Mouse (Mus musculus): ENCODE results near the gene Zcchc24. TPM values are rescaled to one million over a fixed set of nuclear protein-coding genes. Genes with fewer than 3 reads are reported as not detected.
A peak's percentile ranks its signal among the peaks of the same experiment; 100 is the strongest.

Gene Zcchc24
- polyA plus RNA-seq, 2 experiments: 45.1 to 52.7 TPM

DNA sequence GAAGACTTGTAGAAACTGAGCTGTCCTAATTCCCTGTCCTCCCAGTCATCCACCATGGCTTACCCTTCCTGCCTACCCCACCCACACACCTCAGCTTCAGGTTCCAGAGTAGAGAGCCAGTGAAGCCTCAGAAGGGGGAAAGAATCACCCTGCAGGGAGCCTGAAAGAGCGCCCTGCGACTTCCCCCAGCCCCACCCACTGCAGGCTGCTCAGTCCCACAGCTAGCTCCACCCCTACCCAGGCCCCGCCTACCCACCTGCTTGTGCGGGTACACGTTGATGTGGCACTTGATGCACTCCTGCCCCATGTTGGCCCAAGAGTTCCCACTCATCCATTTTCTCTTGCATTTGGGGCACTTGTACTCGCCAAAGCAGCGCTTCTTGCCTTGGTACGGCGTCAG, 49.5 kb downstream of the Zcchc24 start:
- no peak overlapping the region for H3K4me2 ChIP-seq (replicated peaks; ENCODE audit: low read depth, low read length, severe bottlenecking)
- H3K4me3 ChIP-seq (replicated peaks; ENCODE audit: low read length): no peak overlapping the region
- H3K27ac ChIP-seq (replicated peaks; ENCODE audit: low read depth, low read length): peak overlapping the region; percentile 58; the same call in 1 of the 2 replicates
- TF ChIP-seq POLR2A (IDR thresholded peaks at IDR 0.05; ENCODE audit: borderline replicate concordance, extremely low read depth, insufficient read depth, insufficient read length): no peak
- 64% methylated on average over 9 of the region's 9 CpGs for WGBS
- peaks cover 60% of the 10 kb centered on the region for H3K36me3 ChIP-seq (ENCODE audit: control insufficient read depth, insufficient read depth, low read length)
- no peaks in the 10 kb centered on the region for H3K27me3 ChIP-seq (ENCODE audit: control insufficient read depth, insufficient read depth, low read length)
- DNase-seq (ENCODE audit: low spot score): no peak
- no peaks in the 10 kb centered on the region for H3K9me3 ChIP-seq (ENCODE audit: control insufficient read depth, low read length)
- ATAC-seq (ENCODE audit: low FRiP score, low read depth): no peak
- no peak overlapping the region for H3K9ac ChIP-seq (ENCODE audit: low read depth, low read length, severe bottlenecking)
- H3K4me1 ChIP-seq (ENCODE audit: control insufficient read depth, insufficient read depth, low read length): peaks cover 16% of the 10 kb centered on the region

DNA sequence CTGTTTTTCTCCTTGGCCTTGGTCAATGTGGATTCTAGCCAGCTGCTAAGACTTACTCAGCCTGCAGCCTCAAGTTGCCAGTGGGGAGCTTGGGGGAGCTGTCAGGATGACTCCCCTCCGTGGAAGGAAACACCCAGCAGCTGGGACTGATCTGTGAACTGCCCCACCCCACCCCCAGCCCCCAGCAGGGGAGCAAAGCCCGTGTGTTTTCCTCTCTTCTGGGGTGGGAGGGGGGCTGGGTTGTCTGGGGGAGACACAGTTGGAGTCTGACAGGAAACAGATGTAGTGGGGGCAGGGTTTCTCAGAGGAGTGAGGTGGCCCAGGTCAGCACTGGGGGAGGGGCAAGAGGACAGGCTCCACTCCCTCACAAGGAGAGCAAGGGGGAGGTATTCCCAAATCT, 50.4 kb downstream of the Zcchc24 start:
- DNase-seq (ENCODE audit: low spot score) (no peak), ATAC-seq (ENCODE audit: low FRiP score, low read depth) (peak; percentile 59; the same call in 1 of the 2 replicates)
- Histone ChIP-seq H3K27me3 (ENCODE audit: control insufficient read depth, insufficient read depth, low read length) (no peaks in the 10 kb centered on the region), H3K36me3 (ENCODE audit: control insufficient read depth, insufficient read depth, low read length) (peaks cover 66% of the 10 kb centered on the region), H3K27ac (replicated peaks; ENCODE audit: low read depth, low read length) (peak overlapping the region; percentile 58), H3K4me2 (replicated peaks; ENCODE audit: low read depth, low read length, severe bottlenecking) (no peak overlapping the region), H3K9me3 (ENCODE audit: control insufficient read depth, low read length) (no peaks in the 10 kb centered on the region), H3K4me1 (ENCODE audit: control insufficient read depth, insufficient read depth, low read length) (peaks cover 16% of the 10 kb centered on the region), H3K4me3 (replicated peaks; ENCODE audit: low read length) (no peak overlapping the region), H3K9ac (ENCODE audit: low read depth, low read length, severe bottlenecking) (no peak overlapping the region)
- 2% methylated on average over 2 of the region's 2 CpGs for WGBS
- TF ChIP-seq POLR2A (IDR thresholded peaks at IDR 0.05; ENCODE audit: borderline replicate concordance, extremely low read depth, insufficient read depth, insufficient read length): no peak

DNA sequence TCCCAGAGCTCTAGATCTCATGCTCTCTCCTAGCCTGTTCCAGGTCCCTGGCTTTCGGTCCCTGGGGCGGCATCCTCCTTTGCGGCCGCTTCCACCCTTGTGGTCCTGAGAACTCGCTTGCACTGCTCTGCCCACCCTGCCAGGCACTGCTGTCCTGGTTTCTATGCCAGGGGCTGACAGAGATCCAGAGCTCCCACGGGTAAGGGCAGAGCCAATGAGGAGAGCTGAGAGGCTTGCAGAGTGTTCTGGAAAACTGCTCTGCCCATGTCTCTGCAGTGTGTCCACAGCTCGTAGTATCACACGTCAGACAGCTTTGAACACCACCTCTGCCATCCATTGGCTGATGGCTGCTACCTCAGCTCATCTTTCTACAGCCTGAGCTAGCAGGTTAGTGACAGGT, 51.1 kb downstream of the Zcchc24 start:
- DNase-seq (ENCODE audit: low spot score) (no peak), ATAC-seq (ENCODE audit: low FRiP score, low read depth) (no peak)
- TF ChIP-seq POLR2A (IDR thresholded peaks at IDR 0.05; ENCODE audit: borderline replicate concordance, extremely low read depth, insufficient read depth, insufficient read length): no peak
- no peak overlapping the region for H3K27ac ChIP-seq (replicated peaks; ENCODE audit: low read depth, low read length)
- WGBS: 84% methylated on average over 8 of the region's 8 CpGs
- no peak overlapping the region for H3K4me2 ChIP-seq (replicated peaks; ENCODE audit: low read depth, low read length, severe bottlenecking)
- H3K27me3 ChIP-seq (ENCODE audit: control insufficient read depth, insufficient read depth, low read length): no peaks in the 10 kb centered on the region
- H3K4me1 ChIP-seq (ENCODE audit: control insufficient read depth, insufficient read depth, low read length): peaks cover 16% of the 10 kb centered on the region
- no peaks in the 10 kb centered on the region for H3K9me3 ChIP-seq (ENCODE audit: control insufficient read depth, low read length)
- H3K36me3 ChIP-seq (ENCODE audit: control insufficient read depth, insufficient read depth, low read length): peaks cover 61% of the 10 kb centered on the region
- H3K4me3 ChIP-seq (replicated peaks; ENCODE audit: low read length): no peak overlapping the region
- H3K9ac ChIP-seq (ENCODE audit: low read depth, low read length, severe bottlenecking): no peak overlapping the region

DNA sequence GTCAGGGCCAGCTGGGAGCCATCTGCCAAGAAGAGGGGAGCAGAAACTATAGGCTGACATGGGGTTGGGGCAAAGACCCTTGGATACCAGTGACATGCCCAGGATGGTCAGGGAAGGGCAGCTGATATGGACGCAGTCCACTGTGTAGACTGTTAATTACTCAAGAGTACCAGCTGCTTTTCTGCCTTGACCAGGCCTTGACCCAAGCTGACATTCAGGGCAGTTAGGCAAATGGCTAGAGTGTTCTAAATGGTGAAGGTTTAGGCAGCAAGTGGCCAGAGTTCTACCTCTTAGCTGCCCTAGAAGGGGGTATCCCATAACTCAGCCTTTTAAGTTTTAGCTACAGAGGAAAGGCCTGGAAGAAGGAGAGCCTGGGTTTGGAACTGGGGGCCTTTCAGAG, 52.3 kb downstream of the Zcchc24 start:
- peaks cover 67% of the 10 kb centered on the region for H3K36me3 ChIP-seq (ENCODE audit: control insufficient read depth, insufficient read depth, low read length)
- no peak for ATAC-seq (ENCODE audit: low FRiP score, low read depth)
- no peak overlapping the region for H3K27ac ChIP-seq (replicated peaks; ENCODE audit: low read depth, low read length)
- H3K4me1 ChIP-seq (ENCODE audit: control insufficient read depth, insufficient read depth, low read length): peaks cover 20% of the 10 kb centered on the region
- H3K4me3 ChIP-seq (replicated peaks; ENCODE audit: low read length): no peak overlapping the region
- no peaks in the 10 kb centered on the region for H3K27me3 ChIP-seq (ENCODE audit: control insufficient read depth, insufficient read depth, low read length)
- H3K4me2 ChIP-seq (replicated peaks; ENCODE audit: low read depth, low read length, severe bottlenecking): no peak overlapping the region
- no peak for TF ChIP-seq POLR2A (IDR thresholded peaks at IDR 0.05; ENCODE audit: borderline replicate concordance, extremely low read depth, insufficient read depth, insufficient read length)
- H3K9ac ChIP-seq (ENCODE audit: low read depth, low read length, severe bottlenecking): no peak overlapping the region
- 93% methylated on average over 1 of the region's 1 CpGs for WGBS
- no peaks in the 10 kb centered on the region for H3K9me3 ChIP-seq (ENCODE audit: control insufficient read depth, low read length)
- no peak for DNase-seq (ENCODE audit: low spot score)

DNA sequence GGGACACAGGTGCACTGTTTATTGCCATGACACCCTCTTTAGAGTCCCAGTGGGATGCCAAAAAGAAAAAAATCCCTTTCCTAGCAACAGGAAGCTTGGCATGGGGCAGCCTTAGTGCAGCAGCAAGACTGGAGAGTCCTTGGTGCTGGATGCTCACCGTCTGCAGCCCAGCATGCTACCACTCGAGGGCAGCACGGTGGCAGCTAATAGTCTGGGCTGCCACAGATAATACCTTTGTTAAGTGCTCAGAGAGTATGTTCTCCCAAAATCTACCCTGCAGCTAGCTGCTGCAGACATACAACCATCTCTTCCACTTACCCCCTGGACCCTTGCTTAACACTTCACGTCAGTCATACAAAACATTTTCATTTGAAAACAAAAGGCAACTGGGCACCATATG, 55.4 kb downstream of the Zcchc24 start:
- Histone ChIP-seq H3K9ac (ENCODE audit: low read depth, low read length, severe bottlenecking) (no peak overlapping the region), H3K27me3 (ENCODE audit: control insufficient read depth, insufficient read depth, low read length) (no peaks in the 10 kb centered on the region), H3K4me1 (ENCODE audit: control insufficient read depth, insufficient read depth, low read length) (peaks cover 30% of the 10 kb centered on the region), H3K36me3 (ENCODE audit: control insufficient read depth, insufficient read depth, low read length) (peaks cover 44% of the 10 kb centered on the region), H3K4me3 (replicated peaks; ENCODE audit: low read length) (no peak overlapping the region), H3K27ac (replicated peaks; ENCODE audit: low read depth, low read length) (no peak overlapping the region), H3K4me2 (replicated peaks; ENCODE audit: low read depth, low read length, severe bottlenecking) (no peak overlapping the region), H3K9me3 (ENCODE audit: control insufficient read depth, low read length) (no peaks in the 10 kb centered on the region)
- no peak for ATAC-seq (ENCODE audit: low FRiP score, low read depth)
- 21% methylated on average over 4 of the region's 4 CpGs for WGBS
- no peak for DNase-seq (ENCODE audit: low spot score)
- no peak for TF ChIP-seq POLR2A (IDR thresholded peaks at IDR 0.05; ENCODE audit: borderline replicate concordance, extremely low read depth, insufficient read depth, insufficient read length)

DNA sequence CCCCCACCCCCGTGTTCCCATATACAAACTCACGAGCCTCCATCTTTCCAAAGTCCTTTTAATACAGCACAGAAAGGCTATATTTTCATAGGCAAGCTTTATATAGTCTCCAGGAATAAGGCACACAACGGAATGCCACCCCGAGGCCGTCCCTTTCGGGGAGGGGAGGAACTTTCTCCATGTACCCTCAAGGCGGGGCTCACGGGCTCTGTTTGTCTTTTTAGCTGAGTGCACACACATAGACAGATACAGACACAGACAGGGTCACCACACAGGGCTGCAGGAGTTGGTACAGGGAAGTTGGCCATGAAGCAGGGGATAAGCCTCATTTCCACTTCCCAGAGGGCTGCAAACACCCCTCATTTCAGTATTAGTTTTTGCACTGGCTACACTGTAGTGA, 57.2 kb downstream of the Zcchc24 start:
- no peaks in the 10 kb centered on the region for H3K27me3 ChIP-seq (ENCODE audit: control insufficient read depth, insufficient read depth, low read length)
- H3K9me3 ChIP-seq (ENCODE audit: control insufficient read depth, low read length): no peaks in the 10 kb centered on the region
- H3K9ac ChIP-seq (ENCODE audit: low read depth, low read length, severe bottlenecking): no peak overlapping the region; the same call in 1 of the 2 replicates
- no peak for TF ChIP-seq POLR2A (IDR thresholded peaks at IDR 0.05; ENCODE audit: borderline replicate concordance, extremely low read depth, insufficient read depth, insufficient read length)
- H3K36me3 ChIP-seq (ENCODE audit: control insufficient read depth, insufficient read depth, low read length): peaks cover 32% of the 10 kb centered on the region
- H3K27ac ChIP-seq (replicated peaks; ENCODE audit: low read depth, low read length): 0 out of 2 replicates have a peak overlapping the region, but pooled peaks have one; percentile 13
- ATAC-seq (ENCODE audit: low FRiP score, low read depth): no peak
- peaks cover 28% of the 10 kb centered on the region for H3K4me1 ChIP-seq (ENCODE audit: control insufficient read depth, insufficient read depth, low read length)
- no peak for DNase-seq (ENCODE audit: low spot score)
- WGBS: 41% methylated on average over 8 of the region's 8 CpGs
- H3K4me3 ChIP-seq (replicated peaks; ENCODE audit: low read length): no peak overlapping the region
- H3K4me2 ChIP-seq (replicated peaks; ENCODE audit: low read depth, low read length, severe bottlenecking): no peak overlapping the region

Measured in limb, embryonic 14.5 days (tissue).